Mouse (Mus musculus) heart, postnatal 14 days (tissue): ENCODE results near the gene Stk35. TPM values are rescaled to one million over a fixed set of nuclear protein-coding genes. Genes with fewer than 3 reads are reported as not detected.

Source experiments
- DNase-seq, 2 experiments: peaks; one replicate each; pipeline ENCODE4 v3.0.0; 2021 to 2022
- intact Hi-C: fragments of 180-260 bp; cut with DNase I; formaldehyde crosslinking; loops from one replicate; pipeline ENCODE4 v1.15.1; 2025
- long read RNA-seq, 2 experiments: library from polyadenylated mRNA; stranded (forward); transcript quantifications; one replicate each; pipeline ENCODE4 v2.0.0; 2021
- total RNA-seq, 2 experiments: library from RNA; stranded (reverse); gene quantifications; 2 replicates each; pipeline ENCODE4 v1.2.3; 2021

Gene Stk35
- 10 to 100 TPM; 13.9 to 14.3 TPM for total RNA-seq
- long read RNA-seq, experiment 1, partial matches to known transcripts, result 2 of 4 reads
- long read RNA-seq, experiment 1, other reads (novel, unspliced or antisense), result 0 of 4 reads
- long read RNA-seq, experiment 2, partial matches to known transcripts, result 1 of 2 reads
- long read RNA-seq, experiment 2, other reads (novel, unspliced or antisense), result 1 of 2 reads

DNA sequence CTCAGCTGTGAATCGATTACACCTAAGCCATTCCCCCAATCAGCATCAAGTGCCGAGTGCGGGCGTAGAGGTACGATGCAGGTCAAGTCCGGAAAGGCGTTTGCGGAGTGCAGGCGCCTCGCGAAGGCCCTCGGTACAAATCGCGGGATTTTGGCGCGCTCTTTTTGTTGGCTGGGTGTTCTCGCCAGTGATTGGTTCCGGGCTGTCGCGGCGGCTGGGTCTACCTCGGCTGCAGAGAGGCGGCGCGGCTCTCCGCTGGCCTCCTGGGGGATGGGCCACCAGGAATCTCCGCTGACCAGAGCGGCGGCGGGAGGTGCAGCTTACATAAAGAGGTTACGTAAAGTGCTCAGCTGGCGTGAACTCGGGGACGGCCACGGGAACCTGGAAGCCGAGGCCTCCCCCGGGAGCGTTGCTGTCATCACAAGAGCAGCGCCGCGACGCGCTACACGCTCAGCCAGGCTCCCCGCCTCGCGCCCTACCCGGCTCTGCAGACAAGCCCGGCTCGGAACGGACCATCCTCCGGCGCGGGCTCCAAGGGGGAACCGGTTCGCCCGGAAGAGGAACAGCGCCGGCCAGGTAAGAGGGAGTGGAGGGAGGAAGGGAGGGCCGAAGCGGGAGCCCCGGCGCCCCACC is at the start of gene Stk35:
Gene Stk35, plus strand, starts transcription at position 247 of the 633 bp plus-strand sequence.
- DNase-seq, result peak; percentile 90 to 91
- intact Hi-C loops, result loop anchor here (2.0 to 5.0 kb wide), 3 partner anchors 18 to 378 kb away; partner anchors contain the start of gene Snrpb

DNA sequence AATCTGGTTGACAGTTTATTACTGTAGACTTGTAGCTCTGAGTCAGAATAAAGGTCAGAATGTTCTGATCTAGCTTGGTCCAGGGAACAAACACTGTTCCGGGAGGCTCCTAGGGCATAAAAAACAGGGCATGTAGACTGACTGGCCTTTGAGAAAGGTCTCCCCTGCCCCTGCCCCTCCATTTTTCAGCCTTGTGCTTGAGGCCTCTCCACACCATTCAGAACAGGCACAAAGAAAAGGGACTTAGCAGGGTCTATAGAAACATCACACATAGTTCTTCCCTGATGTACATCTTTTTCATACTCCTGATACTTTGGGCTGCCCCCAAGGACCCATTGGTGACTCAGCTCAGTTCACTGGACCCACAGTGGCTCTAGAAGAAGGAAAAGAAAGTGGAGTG is 18.3 kb upstream of the Stk35 start:
- intact Hi-C loops, result no loop called here
- no peak for DNase-seq

DNA sequence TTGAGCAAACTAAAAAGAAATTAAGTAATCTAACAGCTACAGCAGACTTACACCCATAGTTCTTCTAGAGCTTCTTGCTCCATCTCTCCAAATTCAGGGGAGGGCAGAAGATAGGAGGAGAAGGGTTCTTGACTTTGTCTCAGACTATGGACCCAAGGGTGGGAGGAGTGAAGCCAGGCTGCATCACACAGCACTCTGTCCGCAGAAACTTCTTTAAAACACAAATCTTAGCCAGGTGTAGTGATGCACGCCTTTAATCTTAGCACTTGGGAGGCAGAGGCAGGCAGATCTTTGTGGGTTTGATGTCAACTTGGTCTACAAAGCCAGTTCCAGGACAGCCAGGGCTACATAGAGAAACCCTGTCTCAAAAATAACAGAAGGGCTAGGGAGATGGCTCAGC is 3.8 kb upstream of the Stk35 start:
- DNase-seq, result no peak
- intact Hi-C loops, result no loop called here

DNA sequence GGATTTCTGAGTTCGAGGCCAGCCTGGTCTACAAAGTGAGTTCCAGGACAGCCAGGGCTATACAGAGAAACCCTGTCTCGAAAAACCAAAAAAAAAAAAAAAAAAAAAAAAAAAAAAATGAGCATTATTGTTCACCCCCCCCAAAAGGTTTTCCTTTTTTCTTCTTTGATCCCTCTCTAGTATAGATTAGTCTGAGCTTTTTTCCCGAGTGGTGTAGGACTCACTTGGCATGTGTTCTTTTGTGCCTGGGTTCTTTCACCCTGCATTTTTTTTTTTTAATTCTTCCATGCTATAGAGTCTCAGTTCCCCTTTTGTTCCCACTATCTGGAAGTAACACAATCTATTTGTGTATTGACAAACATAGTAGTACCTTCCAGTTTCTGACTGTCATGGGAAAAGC is 2.6 kb upstream of the Stk35 start:
- DNase-seq, result no peak
- intact Hi-C loops, result no loop called here

DNA sequence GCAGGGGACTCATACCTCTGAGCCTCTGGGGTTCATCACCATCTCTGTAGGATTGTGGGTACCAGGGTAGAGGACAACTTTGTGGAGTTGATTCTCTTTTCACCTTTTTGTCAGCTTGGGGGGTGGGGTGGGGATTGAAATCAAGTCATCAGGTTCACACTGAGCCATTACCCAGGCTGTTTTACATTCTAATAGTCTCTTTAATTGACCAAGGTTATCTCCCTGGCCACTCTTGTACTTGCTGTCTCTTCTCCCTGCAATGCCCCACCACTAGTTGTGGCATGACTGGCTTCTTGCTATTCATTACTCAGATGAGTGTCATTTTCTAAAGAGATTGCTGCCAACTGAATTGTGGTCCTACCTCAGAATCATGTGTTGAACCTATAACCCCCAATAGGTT is 1.9 kb upstream of the Stk35 start:
- intact Hi-C loops, result no loop called here

DNA sequence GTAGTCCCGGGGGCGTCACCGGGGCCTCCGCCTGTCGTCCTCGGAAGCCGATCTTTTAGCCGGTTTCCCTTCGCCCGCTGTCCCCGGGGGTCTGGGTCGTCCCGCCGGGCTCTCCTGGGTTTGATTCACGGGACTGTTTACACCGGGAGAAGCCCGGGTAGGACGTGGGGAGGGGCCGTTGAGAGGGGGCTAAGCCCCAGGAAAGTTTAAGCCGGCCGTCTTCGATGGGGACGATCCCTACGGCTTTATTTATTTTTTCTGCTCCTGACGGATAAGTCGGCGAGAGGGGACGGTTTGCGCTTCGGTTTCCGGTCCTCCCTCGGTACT is 550 bp downstream of the Stk35 start:
- intact Hi-C loops, result loop anchor here (2.0 to 5.0 kb wide), 3 partner anchors 18 to 378 kb away; partner anchors contain the start of gene Snrpb

More for the DNA sequence above, 1.9 kb upstream of the Stk35 start:
- DNase-seq, result no peak

DNA sequence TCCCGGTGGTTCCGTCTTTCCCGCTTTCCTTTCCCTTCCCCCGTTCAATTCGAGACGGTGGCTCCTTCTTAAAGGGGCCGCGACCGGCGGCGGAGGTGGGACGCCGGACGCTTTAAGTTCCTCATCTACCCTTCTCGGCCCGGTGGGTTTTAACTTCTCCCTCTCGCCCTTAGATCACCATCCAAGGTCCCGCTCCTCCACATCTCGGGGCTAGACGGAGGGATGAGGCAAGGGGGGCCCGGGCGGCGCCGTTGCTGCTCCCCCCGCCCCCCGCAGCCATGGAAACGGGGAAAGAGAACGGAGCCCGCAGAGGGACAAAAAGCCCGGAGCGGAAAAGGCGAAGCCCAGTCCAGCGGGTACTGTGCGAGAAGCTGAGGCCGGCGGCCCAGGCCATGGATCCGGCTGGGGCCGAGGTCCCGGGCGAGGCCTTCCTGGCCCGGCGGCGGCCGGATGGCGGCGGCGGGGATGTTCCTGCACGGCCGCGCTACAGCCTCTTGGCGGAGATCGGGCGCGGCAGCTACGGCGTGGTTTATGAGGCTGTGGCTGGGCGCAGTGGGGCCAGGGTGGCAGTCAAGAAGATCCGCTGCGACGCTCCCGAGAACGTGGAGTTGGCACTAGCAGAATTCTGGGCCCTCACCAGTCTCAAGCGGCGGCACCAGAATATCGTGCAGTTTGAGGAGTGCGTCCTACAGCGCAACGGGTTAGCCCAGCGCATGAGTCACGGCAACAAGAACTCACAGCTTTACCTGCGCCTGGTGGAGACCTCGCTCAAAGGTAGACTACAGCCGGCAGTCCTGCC is 1.1 kb downstream of the Stk35 start:
- DNase-seq, result peak; percentile 94 to 97

More for the DNA sequence above, 550 bp downstream of the Stk35 start:
- no peak for DNase-seq

DNA sequence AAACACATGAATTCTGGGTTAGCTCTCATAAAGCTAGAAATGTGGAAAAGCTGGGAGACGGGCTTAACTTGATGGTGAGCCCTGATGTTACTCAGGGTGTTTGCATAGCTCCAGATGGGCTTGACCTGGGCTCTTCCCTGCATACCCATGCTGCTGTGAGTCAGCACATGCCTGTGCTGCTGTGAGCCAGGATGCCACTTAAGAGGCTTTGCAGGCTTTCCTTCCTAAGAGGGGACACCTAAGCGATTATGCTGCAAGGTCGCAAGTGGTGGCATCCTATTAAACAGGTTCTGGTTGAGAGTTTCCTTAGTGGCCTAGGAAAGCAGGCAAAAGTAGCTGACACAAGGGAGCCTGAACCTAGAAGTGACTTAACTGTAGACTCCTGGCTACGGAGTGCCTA is 5.2 kb downstream of the Stk35 start:
- intact Hi-C loops, result no loop called here
- DNase-seq, result no peak

More for the DNA sequence above, 1.1 kb downstream of the Stk35 start:
- intact Hi-C loops, result loop anchor here (2.0 to 5.0 kb wide), 3 partner anchors 17 to 377 kb away; partner anchors contain the start of gene Snrpb

DNA sequence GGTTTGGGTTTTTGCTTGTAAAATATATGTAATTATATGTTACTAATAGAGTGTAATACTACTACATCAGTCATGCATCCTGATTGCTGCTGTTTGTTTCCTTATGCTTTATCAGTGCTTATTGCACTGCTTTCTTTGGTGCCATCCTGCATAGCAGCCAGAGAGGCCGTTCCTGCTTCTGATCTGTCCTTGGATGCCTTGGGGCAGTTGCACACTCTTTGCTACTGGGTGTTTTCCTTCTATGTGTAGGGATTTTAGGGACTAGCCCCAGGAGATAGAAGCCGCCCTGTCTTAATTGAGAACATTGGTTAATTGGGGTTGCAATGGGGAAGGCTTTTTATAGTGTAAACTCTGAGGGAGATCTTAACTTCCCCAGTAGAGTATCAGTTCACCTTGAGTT is 6.2 kb downstream of the Stk35 start:
- intact Hi-C loops, result no loop called here
- DNase-seq, result no peak

DNA sequence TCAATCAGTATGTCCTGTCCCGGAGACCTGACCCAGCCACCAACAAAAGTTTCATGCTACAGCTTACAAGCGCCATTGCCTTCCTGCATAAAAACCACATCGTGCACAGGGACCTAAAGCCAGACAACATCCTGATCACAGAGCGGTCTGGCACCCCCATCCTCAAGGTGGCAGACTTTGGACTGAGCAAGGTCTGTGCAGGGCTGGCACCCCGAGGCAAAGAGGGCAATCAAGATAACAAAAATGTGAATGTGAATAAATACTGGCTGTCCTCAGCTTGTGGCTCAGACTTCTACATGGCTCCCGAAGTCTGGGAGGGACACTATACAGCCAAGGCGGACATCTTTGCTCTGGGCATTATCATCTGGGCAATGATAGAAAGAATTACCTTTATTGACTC is 10.2 kb downstream of the Stk35 start:
- DNase-seq, result no peak
- intact Hi-C loops, result no loop called here

DNA sequence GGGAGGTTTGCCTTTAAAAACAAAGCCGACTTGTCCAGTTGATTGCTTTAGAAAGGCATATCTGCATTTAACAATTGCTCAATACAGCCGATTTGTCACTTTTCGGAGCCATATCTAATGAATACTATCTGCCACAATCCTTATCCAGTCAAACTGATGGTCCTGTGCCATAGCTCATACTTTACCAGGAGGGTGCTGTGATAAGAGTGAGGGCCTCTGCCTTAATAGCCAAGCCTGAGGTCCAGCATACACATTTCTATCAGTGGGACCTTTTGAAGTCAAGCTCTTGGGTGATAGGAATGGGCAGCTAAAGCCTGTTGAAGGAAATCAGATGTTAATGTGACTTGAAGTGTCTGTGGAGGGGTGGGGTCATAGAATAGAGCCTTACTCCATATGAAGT is 13.7 kb downstream of the Stk35 start:
- DNase-seq, result no peak
- intact Hi-C loops, result no loop called here

DNA sequence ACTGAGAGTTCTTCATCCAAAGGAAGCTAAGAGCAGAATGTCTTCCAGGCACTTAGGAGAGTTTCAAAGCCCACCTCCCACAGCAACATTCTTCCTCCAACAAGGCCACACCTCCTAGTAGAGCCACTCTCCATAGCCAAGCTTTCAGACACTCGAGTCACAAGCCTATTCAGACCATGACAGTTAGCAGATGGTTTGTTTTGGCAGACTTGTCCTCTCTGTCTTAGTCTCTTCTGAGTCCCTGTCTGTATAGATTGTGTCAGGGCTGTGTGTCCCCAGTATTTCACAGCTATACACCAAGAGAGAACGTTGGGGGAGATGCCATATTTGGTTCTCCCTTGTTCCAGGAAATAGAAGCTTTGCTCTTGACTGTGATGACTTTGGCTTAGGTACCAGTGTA is 14.8 kb downstream of the Stk35 start:
- DNase-seq, result no peak
- intact Hi-C loops, result no loop called here

DNA sequence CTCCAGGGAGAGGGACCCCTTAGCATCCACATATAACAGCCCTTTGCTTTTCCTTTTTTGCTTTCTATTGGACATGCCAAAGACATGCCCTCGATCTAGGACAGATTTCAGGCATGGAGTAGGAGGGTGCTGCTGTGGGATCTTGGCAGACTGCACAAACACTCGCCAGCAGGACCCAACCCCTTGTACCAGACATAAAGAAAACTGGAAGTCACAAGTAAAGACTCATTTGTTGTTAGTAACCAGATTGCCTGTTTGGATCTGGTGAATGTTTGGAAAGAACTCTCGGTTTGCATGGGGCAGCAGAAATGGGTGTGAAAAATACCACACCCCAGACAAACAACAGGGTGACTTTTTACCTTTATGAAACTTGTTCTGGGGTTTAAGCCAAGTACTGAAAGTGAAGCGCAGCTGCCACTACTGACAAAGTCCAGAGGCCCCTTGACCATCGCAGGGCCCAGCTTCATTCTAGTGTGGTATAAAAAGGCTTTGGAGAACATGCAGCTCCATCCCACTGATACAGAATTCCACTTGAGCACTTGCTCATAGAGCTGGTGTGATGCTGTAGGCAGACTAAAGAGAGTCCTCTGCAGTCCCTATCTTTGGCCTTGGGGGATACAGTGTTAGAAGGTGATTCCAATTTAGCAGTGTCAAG is 17.4 kb downstream of the Stk35 start:
- intact Hi-C loops, result loop anchor here (2.0 kb wide), 1 partner anchor 17 kb away; the partner anchor contains the start of gene Stk35
- no peak for DNase-seq

DNA sequence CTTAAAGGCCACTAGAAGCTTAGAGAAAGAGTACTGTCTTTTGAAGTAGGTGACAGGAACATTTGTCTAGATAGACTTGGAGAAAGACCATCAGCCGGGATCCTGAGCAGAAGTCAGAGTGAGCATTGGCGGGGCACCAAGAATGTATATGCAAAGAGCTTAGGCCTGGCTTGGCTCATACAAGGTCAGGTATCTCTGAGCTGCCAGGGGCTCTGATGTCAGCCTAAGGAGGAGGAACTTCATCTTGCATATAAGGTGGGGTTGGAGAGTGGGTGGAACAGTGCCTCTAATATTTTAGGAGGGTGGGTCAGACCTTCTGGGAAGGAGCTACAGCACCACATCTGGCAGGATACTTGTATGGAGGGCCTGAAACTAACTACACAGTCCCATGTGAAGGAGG is 18.6 kb downstream of the Stk35 start:
- DNase-seq, result peak in 1 of 2 experiments; percentile 19
- intact Hi-C loops, result loop anchor here (2.0 kb wide), 1 partner anchor 18 kb away; the partner anchor contains the start of gene Stk35

DNA sequence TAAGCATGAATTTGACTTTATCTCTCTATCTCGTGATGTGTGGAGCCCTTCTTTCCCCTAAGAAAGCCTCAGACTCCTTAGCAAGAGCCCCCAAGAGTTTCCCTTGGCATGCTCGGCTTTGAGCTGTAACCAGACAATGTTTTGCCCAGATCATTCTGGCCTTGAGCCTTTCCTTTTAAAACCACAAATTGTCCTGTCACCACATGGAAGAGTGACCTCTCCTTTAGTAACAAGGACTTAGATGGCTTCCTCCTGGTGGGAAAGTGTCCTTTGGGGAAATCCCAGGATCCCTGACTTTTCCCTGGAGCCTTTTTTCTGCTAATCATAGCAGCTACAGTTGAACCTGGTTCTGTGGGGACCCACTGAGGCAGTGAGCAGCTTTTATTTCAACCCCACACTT is 19.2 kb downstream of the Stk35 start:
- intact Hi-C loops, result loop anchor here (2.0 kb wide), 1 partner anchor 19 kb away; the partner anchor contains the start of gene Stk35
- no peak for DNase-seq

DNA sequence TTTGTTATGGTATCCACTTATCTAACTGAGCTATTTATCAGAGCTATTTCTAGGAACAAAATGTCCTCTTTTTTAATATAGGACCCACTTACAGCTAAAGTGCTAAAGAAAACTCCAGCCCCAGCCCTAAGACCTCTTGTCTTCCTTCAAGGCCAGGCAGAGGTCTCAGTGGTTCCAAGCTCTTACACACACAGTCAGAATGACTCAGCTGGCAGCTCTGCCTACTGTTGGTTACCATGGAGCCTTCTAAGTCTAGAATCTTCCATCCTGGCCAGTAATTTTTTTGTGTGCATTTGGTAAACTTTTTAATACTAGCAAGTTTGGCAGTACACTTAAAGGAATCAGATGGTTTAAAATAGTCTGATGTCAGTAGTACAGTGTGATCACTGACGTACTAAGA is 19.6 kb downstream of the Stk35 start:
- intact Hi-C loops, result loop anchor here (2.0 kb wide), 1 partner anchor 19 kb away; the partner anchor contains the start of gene Stk35
- DNase-seq, result no peak

DNA sequence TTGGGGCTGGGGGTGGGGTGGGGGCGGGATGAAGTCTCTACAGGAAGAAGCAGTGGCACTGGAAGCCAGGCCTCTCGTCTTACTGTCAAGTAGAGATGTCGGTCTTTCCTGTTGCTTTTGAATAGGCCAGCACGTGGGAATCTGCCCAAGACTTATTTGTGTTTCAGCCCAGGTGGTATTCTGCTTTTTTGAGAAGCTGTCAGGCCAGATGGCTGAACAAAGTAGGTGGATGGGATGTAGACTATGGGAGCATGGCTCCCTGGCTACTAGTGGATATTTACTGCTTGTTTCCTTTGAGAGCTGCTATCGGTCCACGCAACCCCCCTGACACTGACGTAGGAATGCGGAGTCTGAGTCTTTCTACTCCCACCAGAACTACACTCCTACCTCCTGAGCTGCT is 20.7 kb downstream of the Stk35 start:
- intact Hi-C loops, result no loop called here
- no peak for DNase-seq

DNA sequence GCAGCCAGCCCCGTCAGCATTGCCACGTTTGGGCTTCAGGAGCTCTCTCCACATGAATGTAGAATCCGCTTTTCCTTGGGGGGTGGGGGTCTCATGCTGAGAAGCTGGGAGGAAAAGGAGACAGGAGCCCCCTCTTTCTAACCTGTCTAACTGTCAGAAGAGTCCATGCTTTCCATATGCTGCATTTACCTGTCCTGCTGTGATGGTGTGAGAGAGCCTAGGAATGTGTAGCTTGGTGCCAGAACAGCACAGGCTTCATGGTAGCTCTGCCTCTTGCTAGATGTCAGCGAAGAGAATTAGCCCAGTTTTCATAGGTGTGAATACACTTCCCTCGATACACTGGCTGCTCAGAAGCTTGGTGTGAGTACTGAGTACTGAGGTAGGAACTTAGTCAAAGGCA is 21.3 kb downstream of the Stk35 start:
- DNase-seq, result no peak
- intact Hi-C loops, result no loop called here

DNA sequence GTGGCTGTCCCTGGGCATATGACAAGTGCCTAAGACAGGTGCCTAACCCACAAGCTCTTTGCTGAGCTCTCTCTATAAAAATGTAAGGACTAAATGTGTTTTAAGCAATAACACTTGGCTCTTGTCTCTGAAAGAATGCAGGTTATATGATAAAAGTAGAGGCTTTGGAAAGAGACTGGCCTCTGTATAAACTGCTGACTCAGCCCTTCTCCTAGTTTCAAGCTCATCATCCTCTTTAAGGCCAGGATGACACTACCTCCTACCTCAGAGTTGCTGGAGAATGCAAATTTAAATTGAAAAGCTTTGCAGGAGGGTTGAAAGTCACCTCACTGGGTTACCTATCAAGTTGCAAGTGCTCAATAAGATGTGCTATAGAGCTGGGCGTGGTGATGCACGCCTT is 23.0 kb downstream of the Stk35 start:
- intact Hi-C loops, result no loop called here

DNA sequence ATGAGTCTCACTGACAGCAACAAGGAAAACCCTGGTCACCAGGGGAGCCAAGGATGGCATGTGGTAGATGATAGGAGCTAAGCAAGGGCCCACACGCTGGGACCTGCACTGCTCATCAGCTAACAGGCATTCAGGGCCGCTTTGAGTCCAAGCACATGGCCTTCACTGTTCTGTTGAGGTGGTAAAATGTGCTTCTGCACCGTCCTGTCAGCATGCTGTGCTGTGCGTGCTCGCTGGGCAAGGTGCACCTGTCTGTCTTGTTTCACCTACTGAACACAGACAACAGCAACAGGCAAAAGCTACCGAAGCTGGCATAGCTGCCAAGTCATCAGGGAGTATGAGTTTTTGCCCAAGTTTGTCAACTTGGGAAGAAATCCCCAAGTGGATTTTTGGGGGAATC is 23.9 kb downstream of the Stk35 start:
- DNase-seq, result no peak
- intact Hi-C loops, result no loop called here

More for the DNA sequence above, 23.0 kb downstream of the Stk35 start:
- no peak for DNase-seq

DNA sequence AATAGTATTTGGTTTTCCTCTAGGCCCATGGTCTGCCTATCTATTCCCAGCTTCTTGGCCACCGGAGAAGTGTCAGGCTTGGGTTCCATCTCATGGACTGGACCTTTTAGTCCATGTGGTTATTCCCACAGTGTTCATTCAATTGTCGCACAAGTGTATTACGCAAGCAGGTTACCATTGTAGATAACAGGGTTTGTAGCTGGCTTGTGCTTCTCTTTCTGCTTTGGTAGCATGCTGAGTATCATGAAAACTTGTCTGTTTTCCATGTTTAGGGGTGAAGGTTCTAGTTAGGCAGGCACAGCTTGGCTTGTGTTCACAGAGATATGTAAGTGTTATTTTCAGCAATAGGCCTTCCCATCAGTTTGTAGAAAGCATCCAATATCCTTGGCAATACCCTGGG is 25.8 kb downstream of the Stk35 start:
- intact Hi-C loops, result no loop called here
- DNase-seq, result no peak
